Mouse (Mus musculus) cerebellum, adult 2 months (tissue): ENCODE measurements around the gene Rimklb.

Source experiments
- CTCF ChIP-seq: fragments of 200-500 bp; IDR thresholded peaks from 2 replicates; pipeline ENCODE4 v1.5.1; 2011; ENCODE audit warnings: low read depth, mild to moderate bottlenecking, control low read depth, low read length, moderate library complexity, borderline replicate concordance; ENCODE audit not compliant: insufficient read depth
- POLR2A ChIP-seq: fragments of 200-500 bp; IDR thresholded peaks from 2 replicates; pipeline ENCODE4 v1.6.1; 2011; ENCODE audit warnings: low read length, control low read depth, borderline replicate concordance; ENCODE audit not compliant: insufficient read depth

DNA sequence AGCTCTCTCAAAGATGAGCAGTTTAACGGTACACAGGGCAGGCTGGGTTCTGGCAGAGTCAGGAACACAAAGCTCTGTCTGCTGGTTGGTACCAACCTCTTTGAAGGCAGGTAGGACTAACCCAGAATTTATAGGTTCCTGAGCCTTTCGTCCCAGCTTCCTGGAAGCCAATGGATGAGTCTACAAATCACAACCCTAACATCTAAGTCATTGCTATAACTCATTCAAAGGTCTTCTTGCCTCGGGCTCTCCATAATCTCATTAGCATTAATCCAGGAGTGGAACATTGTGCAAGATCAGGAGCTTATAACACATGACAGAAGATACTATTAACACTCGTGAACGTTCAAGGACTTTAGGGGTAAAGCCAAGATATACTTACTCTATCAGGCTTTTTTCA, at the start of gene Rimklb:
- TF ChIP-seq POLR2A, result no peak
- no peak for TF ChIP-seq CTCF
